Mouse (Mus musculus) hindbrain, embryonic 14.5 days (tissue): ENCODE measurements around the gene Tia1. TPM values are rescaled to one million over a fixed set of nuclear protein-coding genes. Genes with fewer than 3 reads are reported as not detected.

Source experiments
- ATAC-seq: fragments of 200-750 bp; cut with Nextera tagmentation; 2 replicates; pipeline ENCODE4 v1.8.0; 2017; ENCODE audit warnings: moderate number of reproducible peaks, mild to moderate bottlenecking, moderate TSS enrichment, moderate library complexity; ENCODE audit not compliant: low FRiP score
- DNase-seq: peaks from one replicate; pipeline ENCODE4 v3.0.0-alpha.2; 2015; ENCODE audit warnings: low spot score
- H3K27ac ChIP-seq: fragments of 300-500 bp; sonication (generic); 2 replicates; pipeline ENCODE4 v1.5.1; 2014; ENCODE audit warnings: mild to moderate bottlenecking, moderate library complexity
- H3K27me3 ChIP-seq: fragments of 300-500 bp; sonication (generic); 2 replicates; pipeline ENCODE4 v1.6.1; 2014; ENCODE audit warnings: mild to moderate bottlenecking, low read length, mixed read lengths; ENCODE audit not compliant: control insufficient read depth, insufficient read depth
- H3K36me3 ChIP-seq: fragments of 300-500 bp; sonication (generic); replicated peaks from 2 replicates; pipeline ENCODE4 v1.6.1; 2014; ENCODE audit not compliant: control insufficient read depth, insufficient read depth
- H3K4me1 ChIP-seq: fragments of 300-500 bp; sonication (generic); replicated peaks from 2 replicates; pipeline ENCODE4 v1.6.1; 2014; ENCODE audit warnings: antibody characterized with exemption, low read length, mixed read lengths; ENCODE audit not compliant: control insufficient read depth, insufficient read depth
- H3K4me2 ChIP-seq: fragments of 300-500 bp; sonication (generic); replicated peaks from 2 replicates; pipeline ENCODE4 v1.6.1; 2014; ENCODE audit warnings: mild to moderate bottlenecking, moderate library complexity
- H3K4me3 ChIP-seq: fragments of 300-500 bp; sonication (generic); replicated peaks from 2 replicates; pipeline ENCODE4 v1.5.1; 2014; ENCODE audit warnings: mild to moderate bottlenecking, low read length
- H3K9ac ChIP-seq: fragments of 300-500 bp; sonication (generic); 2 replicates; pipeline ENCODE4 v1.6.1; 2014
- H3K9me3 ChIP-seq: fragments of 300-500 bp; sonication (generic); 2 replicates; pipeline ENCODE4 v1.6.1; 2016; ENCODE audit warnings: low read length; ENCODE audit not compliant: control insufficient read depth
- WGBS: fragments of 180-500 bp; shearing (Covaris S2); extraction: QIAGEN DNeasy Blood & Tissue Kit; methylation state at CpG from one replicate; pipeline ENCODE4 v1.1.7; 2014; 5-methylcytosine and 5-hydroxymethylcytosine counted together
- polyA plus RNA-seq: library from polyadenylated mRNA; unstranded; fragments of >200 nt; fragmentation: Nextera tagmentation; extraction: Ambion mirVana; gene quantifications from 2 replicates; pipeline ENCODE4 v1.2.1, GENCODE M21; 2014

Tia1 gene
- polyA plus RNA-seq, 1 experiment from 2014 or later = 306 TPM

DNA sequence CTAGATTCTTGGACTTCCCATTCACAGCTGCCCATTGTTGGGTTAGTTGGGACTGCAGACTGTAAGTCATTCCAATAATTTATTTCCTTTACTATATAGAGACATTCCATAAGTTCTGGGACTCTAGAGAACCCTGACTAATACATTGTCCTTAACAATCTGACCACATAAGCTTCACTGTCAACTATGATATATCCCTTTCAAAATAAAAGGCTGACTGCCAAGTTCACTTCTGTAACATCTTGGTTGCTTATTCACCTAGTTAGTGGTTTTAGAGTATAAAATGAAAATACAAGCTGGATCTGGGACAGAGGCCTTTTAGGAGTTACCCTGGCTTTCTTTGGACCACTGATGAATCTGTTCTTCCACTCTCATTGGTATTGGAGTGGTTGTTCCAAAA lies 21.5 kb upstream of the Tia1 start:
- Histone ChIP-seq H3K9me3 (no peaks in the 10 kb centered on the region), H3K27ac (no peak overlapping the region), H3K9ac (no peak overlapping the region), H3K4me1 (no peaks in the 10 kb centered on the region), H3K27me3 (no peaks in the 10 kb centered on the region), H3K4me2 (no peak overlapping the region), H3K36me3 (peaks cover 53% of the 10 kb centered on the region), H3K4me3 (no peak overlapping the region)
- DNase-seq = no peak
- no peak for ATAC-seq

DNA sequence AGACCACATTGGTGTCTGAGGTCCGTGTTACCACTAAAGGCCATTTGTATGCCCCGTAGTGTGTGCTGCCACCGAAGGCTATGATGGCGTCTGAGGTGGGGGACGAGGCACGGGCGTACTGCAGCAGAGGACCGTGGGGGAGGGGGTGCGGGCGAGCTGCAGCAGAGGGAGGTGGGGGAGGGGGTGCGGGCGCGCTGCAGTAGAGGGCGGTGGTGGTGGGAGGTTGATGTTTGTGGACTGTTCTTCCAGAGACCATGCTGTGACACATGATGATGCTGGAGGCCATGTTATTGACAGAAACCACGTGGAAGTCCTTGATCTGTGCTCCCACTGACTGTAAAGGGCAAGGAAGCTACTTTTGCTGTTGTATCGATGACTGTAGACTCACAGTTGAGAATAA lies 20.6 kb upstream of the Tia1 start:
- no peak for DNase-seq
- H3K36me3 ChIP-seq = peaks cover 53% of the 10 kb centered on the region
- H3K9me3 ChIP-seq = no peaks in the 10 kb centered on the region
- H3K9ac ChIP-seq = no peak overlapping the region
- ATAC-seq = no peak
- H3K4me1 ChIP-seq = no peaks in the 10 kb centered on the region
- H3K4me3 ChIP-seq = no peak overlapping the region
- H3K27ac ChIP-seq = no peak overlapping the region
- 45% methylated on average over 16 of the region's 16 CpGs for WGBS
- H3K27me3 ChIP-seq = no peaks in the 10 kb centered on the region
- H3K4me2 ChIP-seq = no peak overlapping the region

DNA sequence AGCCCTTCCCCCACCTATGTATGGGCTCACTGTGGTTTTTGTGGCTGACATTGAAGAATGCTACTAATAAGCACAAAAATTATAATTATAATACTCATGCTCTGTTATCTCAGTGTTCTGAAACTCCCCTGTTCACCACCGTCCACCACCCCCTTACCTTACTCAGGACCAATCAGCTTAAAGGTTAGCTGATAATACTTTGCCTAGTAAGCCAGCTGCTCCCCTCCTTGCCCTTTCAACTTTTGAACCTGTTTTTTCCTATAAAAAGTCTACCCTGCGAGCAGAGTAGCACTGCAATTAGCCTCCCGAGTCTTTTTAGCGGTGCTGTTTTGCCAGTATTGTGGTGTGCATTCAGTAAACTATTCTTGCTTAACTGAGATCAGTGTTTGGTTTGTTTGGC lies 19.3 kb upstream of the Tia1 start:
- Histone ChIP-seq H3K36me3 (peaks cover 53% of the 10 kb centered on the region), H3K27ac (no peak overlapping the region), H3K9me3 (no peaks in the 10 kb centered on the region), H3K4me1 (no peaks in the 10 kb centered on the region), H3K9ac (no peak overlapping the region), H3K4me3 (no peak overlapping the region), H3K4me2 (no peak overlapping the region), H3K27me3 (no peaks in the 10 kb centered on the region)
- 76% methylated on average over 4 of the region's 4 CpGs for WGBS
- no peak for ATAC-seq
- no peak for DNase-seq

DNA sequence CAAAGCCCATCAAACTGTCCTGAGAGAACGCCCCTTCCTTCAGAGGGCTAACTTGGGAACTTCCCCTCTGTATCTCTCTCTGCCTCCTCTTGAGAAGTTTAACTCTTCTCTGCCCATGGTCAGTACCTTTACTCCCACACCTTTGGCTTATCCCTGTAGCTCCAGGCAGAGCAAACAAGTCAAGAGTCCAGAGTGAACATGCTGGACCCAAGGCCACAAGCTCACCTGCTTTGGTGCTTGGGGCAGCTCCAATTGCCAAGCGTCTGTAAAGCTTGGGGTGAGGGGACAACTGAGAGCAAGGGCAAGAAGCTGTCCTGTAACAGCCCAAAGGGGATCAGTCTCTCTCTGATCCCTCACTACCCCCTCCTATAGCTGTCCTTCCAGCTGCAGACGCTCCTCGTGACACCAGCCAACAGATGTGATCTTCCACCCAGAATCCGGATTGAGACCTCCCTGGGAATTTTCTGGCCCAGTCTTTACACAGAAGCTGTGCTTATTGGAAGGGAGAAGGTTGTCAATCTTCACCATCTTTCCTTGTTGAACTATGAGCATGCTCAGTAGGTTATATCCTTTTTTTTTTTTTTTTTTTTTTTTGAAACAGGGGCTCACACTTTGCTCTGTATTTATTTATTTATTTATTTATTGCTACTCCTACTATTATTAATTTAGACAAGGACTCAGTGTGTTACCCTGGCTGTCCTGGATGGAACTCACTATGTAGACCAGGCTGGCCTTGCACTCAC lies 18.5 kb upstream of the Tia1 start:
- Histone ChIP-seq H3K4me3 (no peak overlapping the region), H3K4me2 (no peak overlapping the region), H3K9me3 (no peaks in the 10 kb centered on the region), H3K4me1 (no peaks in the 10 kb centered on the region), H3K36me3 (peaks cover 58% of the 10 kb centered on the region), H3K27me3 (no peaks in the 10 kb centered on the region), H3K9ac (no peak overlapping the region), H3K27ac (no peak overlapping the region)
- ATAC-seq = no peak
- 89% methylated on average over 5 of the region's 5 CpGs for WGBS
- DNase-seq = no peak

GRCm38 (mm10) chr6:86387313-86387712 lies 16.7 kb upstream of the Tia1 start:
- Histone ChIP-seq H3K9me3 (no peaks in the 10 kb centered on the region), H3K36me3 (peaks cover 76% of the 10 kb centered on the region), H3K4me1 (no peaks in the 10 kb centered on the region), H3K4me2 (no peak overlapping the region), H3K9ac (no peak overlapping the region), H3K4me3 (no peak overlapping the region), H3K27ac (no peak overlapping the region), H3K27me3 (no peaks in the 10 kb centered on the region)
- WGBS = 85% methylated on average over 12 of the region's 12 CpGs
- ATAC-seq (no peak), DNase-seq (no peak)

DNA sequence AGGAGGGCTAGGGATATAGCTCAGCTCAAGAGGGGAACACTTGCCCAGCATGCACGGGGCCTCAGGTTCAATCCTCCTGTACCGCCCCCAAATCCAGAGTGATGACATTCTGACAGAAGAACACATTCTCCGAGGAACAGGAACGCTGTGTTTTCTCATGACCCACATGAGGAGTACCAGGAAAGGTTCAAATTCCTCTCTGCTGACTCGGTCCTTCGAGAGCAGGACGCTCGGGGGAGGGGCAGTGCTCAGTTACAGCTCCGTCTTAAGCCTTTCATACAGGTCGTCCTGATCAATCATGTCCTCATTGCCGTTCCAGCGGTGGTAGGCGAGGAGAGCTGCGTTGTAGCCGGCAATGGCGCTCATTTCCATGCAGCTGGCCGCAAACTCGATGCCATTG lies 15.6 kb upstream of the Tia1 start:
- Histone ChIP-seq H3K36me3 (peaks cover 83% of the 10 kb centered on the region), H3K27ac (no peak overlapping the region), H3K9ac (no peak overlapping the region), H3K4me3 (no peak overlapping the region), H3K4me1 (no peaks in the 10 kb centered on the region), H3K9me3 (no peaks in the 10 kb centered on the region), H3K4me2 (no peak overlapping the region), H3K27me3 (no peaks in the 10 kb centered on the region)
- 82% methylated on average over 18 of the region's 18 CpGs for WGBS
- no peak for ATAC-seq
- no peak for DNase-seq

DNA sequence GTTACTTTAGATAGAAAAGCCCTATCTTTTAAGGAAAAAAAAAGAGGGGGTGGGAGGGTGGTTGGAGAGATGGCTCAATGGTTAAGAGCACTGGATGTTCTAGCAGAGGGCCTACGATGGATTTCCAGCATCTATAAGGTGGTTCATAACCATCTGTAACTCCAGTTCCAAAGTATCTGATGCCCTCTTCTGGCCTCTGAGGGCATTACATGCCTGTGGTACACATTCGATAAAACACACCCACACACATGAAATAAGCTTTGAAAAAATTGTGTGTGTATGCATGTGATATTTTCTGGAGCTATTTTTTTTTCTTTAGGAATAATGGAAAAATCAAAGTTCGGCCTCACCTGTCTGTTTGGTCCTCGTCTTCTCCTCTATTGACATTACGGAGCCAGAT lies 12.7 kb upstream of the Tia1 start:
- Histone ChIP-seq H3K27me3 (no peaks in the 10 kb centered on the region), H3K4me3 (no peak overlapping the region), H3K27ac (no peak overlapping the region), H3K36me3 (peaks cover 74% of the 10 kb centered on the region), H3K9ac (no peak overlapping the region), H3K4me1 (peaks cover 17% of the 10 kb centered on the region), H3K9me3 (no peaks in the 10 kb centered on the region), H3K4me2 (no peak overlapping the region)
- WGBS = 95% methylated on average over 5 of the region's 5 CpGs
- ATAC-seq (no peak), DNase-seq (no peak)

- H3K4me3 ChIP-seq = no peak overlapping the region
- H3K9me3 ChIP-seq = no peaks in the 10 kb centered on the region
- no peak overlapping the region for H3K27ac ChIP-seq
- H3K36me3 ChIP-seq = peaks cover 55% of the 10 kb centered on the region
- ATAC-seq = no peak
- H3K27me3 ChIP-seq = no peaks in the 10 kb centered on the region
- peaks cover 24% of the 10 kb centered on the region for H3K4me1 ChIP-seq
- H3K9ac ChIP-seq = no peak overlapping the region
- no peak overlapping the region for H3K4me2 ChIP-seq
- 96% methylated on average over 1 of the region's 1 CpGs for WGBS
- DNase-seq = no peak
Measured at GRCm38 (mm10) chr6:86393187-86393586, 10.8 kb upstream of the Tia1 start.

- 94% methylated on average over 17 of the region's 17 CpGs for WGBS
- Histone ChIP-seq H3K27me3 (no peaks in the 10 kb centered on the region), H3K4me2 (no peak overlapping the region), H3K4me3 (no peak overlapping the region), H3K9ac (no peak overlapping the region), H3K36me3 (peaks cover 45% of the 10 kb centered on the region), H3K27ac (no peak overlapping the region), H3K4me1 (peaks cover 24% of the 10 kb centered on the region), H3K9me3 (no peaks in the 10 kb centered on the region)
- ATAC-seq (no peak), DNase-seq (no peak)
Measured at GRCm38 (mm10) chr6:86394078-86394720, 9.8 kb upstream of the Tia1 start.
